Mouse (Mus musculus) layer of hippocampus, adult 8-10 months (tissue): Measurements from ENCODE around the gene Lrfn1. TPM values are rescaled to one million over a fixed set of nuclear protein-coding genes. Genes with fewer than 3 reads are reported as not detected.
"Not testable (repeated sequence)": the region's sequence is repeated elsewhere in the genome, so short reads cannot be mapped to it uniquely, and the experiment has no call there.

Source experiments
- DNase-seq, 2 experiments: peaks; one replicate each; pipeline ENCODE4 v3.0.0; 2022; ENCODE audit warnings: low spot score in 2 of 2
- total RNA-seq, 4 experiments: library from RNA; stranded (reverse); gene quantifications; 2 replicates each; pipeline ENCODE4 v1.2.4; 2022

Gene Lrfn1
- total RNA-seq, 4 experiments from 2014 or later = 68.2 to 77.3 (median 71.5) TPM

GRCm38 (mm10) chr7:28447101-28447830, 4.5 kb upstream of the Lrfn1 start:
- DNase-seq = no peak

GRCm38 (mm10) chr7:28447865-28448820, 3.6 kb upstream of the Lrfn1 start:
- no peak for DNase-seq

GRCm38 (mm10) chr7:28452361-28453005, 703 bp downstream of the Lrfn1 start:
- DNase-seq = no peak

GRCm38 (mm10) chr7:28460361-28460760, 8.6 kb downstream of the Lrfn1 start:
- DNase-seq = no peak

GRCm38 (mm10) chr7:28462769-28463168, 11.0 kb downstream of the Lrfn1 start:
- DNase-seq = no peak

- DNase-seq = peak; percentile 90 to 91
Observed at GRCm38 (mm10) chr7:28464416-28465212, 12.8 kb downstream of the Lrfn1 start.

GRCm38 (mm10) chr7:28466721-28467212, 15.0 kb downstream of the Lrfn1 start:
- DNase-seq = no peak

- no peak for DNase-seq
Observed at GRCm38 (mm10) chr7:28467213-28467751, 15.5 kb downstream of the Lrfn1 start.

- no peak for DNase-seq
Observed at GRCm38 (mm10) chr7:28476191-28476590, 24.4 kb downstream of the Lrfn1 start.

- DNase-seq = no peak
Observed at GRCm38 (mm10) chr7:28477363-28477762, 25.6 kb downstream of the Lrfn1 start.

- DNase-seq = no peak
Observed at GRCm38 (mm10) chr7:28478854-28479253, 27.1 kb downstream of the Lrfn1 start.

- peak in 1 of 2 experiments; percentile 33 for DNase-seq
Observed at GRCm38 (mm10) chr7:28482854-28483253, 31.1 kb downstream of the Lrfn1 start.

GRCm38 (mm10) chr7:28484192-28484591, 32.4 kb downstream of the Lrfn1 start:
- no peak for DNase-seq

- DNase-seq = peak in 1 of 2 experiments; percentile 15
Observed at GRCm38 (mm10) chr7:28488030-28488491, 36.3 kb downstream of the Lrfn1 start.

GRCm38 (mm10) chr7:28490410-28490809, 38.6 kb downstream of the Lrfn1 start:
- DNase-seq = no peak

GRCm38 (mm10) chr7:28490903-28491302, 39.1 kb downstream of the Lrfn1 start:
- no peak for DNase-seq

- DNase-seq = no peak
Observed at GRCm38 (mm10) chr7:28492310-28492709, 40.5 kb downstream of the Lrfn1 start.

- DNase-seq = no peak
Observed at GRCm38 (mm10) chr7:28495426-28495825, 43.6 kb downstream of the Lrfn1 start.

GRCm38 (mm10) chr7:28505585-28505984, 53.8 kb downstream of the Lrfn1 start:
- DNase-seq = no peak

- not testable (repeated sequence) for DNase-seq
Observed at GRCm38 (mm10) chr7:28509121-28509520, 57.3 kb downstream of the Lrfn1 start.
